Mouse (Mus musculus) myocyte (in vitro differentiated cells): Measurements from ENCODE around the gene Bcl2l14. TPM values are rescaled to one million over a fixed set of nuclear protein-coding genes. Genes with fewer than 3 reads are reported as not detected.

ENCODE experiments used
- H3K27me3 ChIP-seq: one replicate; pipeline ENCODE4 v1.6.1; 2011; ENCODE audit not compliant: control insufficient read depth, insufficient read depth, insufficient read length
- H3K36me3 ChIP-seq: one replicate; pipeline ENCODE4 v1.6.1; 2011; ENCODE audit not compliant: control insufficient read depth, insufficient read depth
- H3K4me2 ChIP-seq: one replicate; pipeline ENCODE4 v1.6.1; 2011; ENCODE audit warnings: low read depth, control low read depth
- H3K4me3 ChIP-seq: one replicate; pipeline ENCODE4 v1.5.1; 2011; ENCODE audit warnings: mild to moderate bottlenecking, control low read depth, moderate library complexity
- H3K79me2 ChIP-seq: one replicate; pipeline ENCODE4 v1.6.1; 2011; ENCODE audit not compliant: control insufficient read depth, insufficient read depth
- H3ac ChIP-seq: one replicate; pipeline ENCODE4 v1.6.1; 2011; ENCODE audit not compliant: control insufficient read depth, insufficient read length
- CEBPB ChIP-seq: IDR thresholded peaks from 2 replicates; pipeline ENCODE4 v1.6.1; 2011; ENCODE audit warnings: mild to moderate bottlenecking, moderate library complexity; ENCODE audit not compliant: poor library complexity, insufficient read depth, severe bottlenecking
- E2F4 ChIP-seq: IDR thresholded peaks from one replicate; pipeline ENCODE4 v1.6.1; 2011; ENCODE audit warnings: mild to moderate bottlenecking, control low read depth, moderate library complexity; ENCODE audit not compliant: insufficient read depth
- MAX ChIP-seq: IDR thresholded peaks from one replicate; pipeline ENCODE4 v1.6.1; 2011; ENCODE audit warnings: low read depth, mild to moderate bottlenecking, control low read depth
- MYOD1 ChIP-seq, 3 experiments: IDR thresholded peaks; one replicate each; pipeline ENCODE4 v1.6.1; 2011; ENCODE audit warnings: control low read depth in 2 of 3, low read depth in 2 of 3, mild to moderate bottlenecking in 2 of 3, moderate library complexity in 1 of 3; ENCODE audit not compliant: insufficient read length in 2 of 3, control insufficient read depth in 1 of 3
- MYOG ChIP-seq, 3 experiments: IDR thresholded peaks; one replicate each; pipeline ENCODE4 v1.6.1; 2011; ENCODE audit warnings: control low read depth in 2 of 3, low read depth in 2 of 3, mild to moderate bottlenecking in 2 of 3; ENCODE audit not compliant: insufficient read length in 2 of 3, control insufficient read depth in 1 of 3, insufficient read depth in 1 of 3
- POLR2A ChIP-seq: IDR thresholded peaks from one replicate; pipeline ENCODE4 v1.6.1; 2011; ENCODE audit warnings: low read depth, mild to moderate bottlenecking, control low read depth, moderate library complexity; ENCODE audit not compliant: insufficient read length
- POLR2AphosphoS2 ChIP-seq: IDR thresholded peaks from one replicate; pipeline ENCODE4 v1.6.1; 2011; ENCODE audit warnings: low read depth, control low read depth; ENCODE audit not compliant: insufficient read length
- REST ChIP-seq: IDR thresholded peaks from one replicate; pipeline ENCODE4 v1.6.1; 2011; ENCODE audit warnings: mild to moderate bottlenecking, control low read depth, moderate library complexity; ENCODE audit not compliant: insufficient read depth, insufficient read length
- SRF ChIP-seq: IDR thresholded peaks from one replicate; pipeline ENCODE4 v1.6.1; 2011; ENCODE audit warnings: low read depth; ENCODE audit not compliant: control insufficient read depth, insufficient read length
- TCF12 ChIP-seq: IDR thresholded peaks from one replicate; pipeline ENCODE4 v1.6.1; 2011; ENCODE audit warnings: mild to moderate bottlenecking, control low read depth; ENCODE audit not compliant: poor library complexity, insufficient read depth, severe bottlenecking
- TCF3 ChIP-seq: IDR thresholded peaks from one replicate; pipeline ENCODE4 v1.6.1; 2011; ENCODE audit warnings: low read depth, control low read depth; ENCODE audit not compliant: insufficient read length
- USF1 ChIP-seq: IDR thresholded peaks from one replicate; pipeline ENCODE4 v1.6.1; 2011; ENCODE audit warnings: low read depth, mild to moderate bottlenecking, control low read depth, moderate library complexity
- polyA plus RNA-seq: library from polyadenylated mRNA; unstranded; fragments of >200 nt; fragmentation: generic; extraction: Trizol; gene quantifications from one replicate; pipeline ENCODE4 v1.2.1, GENCODE M21; 2012; ENCODE audit warnings: missing spikeins

Gene Bcl2l14
- 0.04 TPM for polyA plus RNA-seq

DNA sequence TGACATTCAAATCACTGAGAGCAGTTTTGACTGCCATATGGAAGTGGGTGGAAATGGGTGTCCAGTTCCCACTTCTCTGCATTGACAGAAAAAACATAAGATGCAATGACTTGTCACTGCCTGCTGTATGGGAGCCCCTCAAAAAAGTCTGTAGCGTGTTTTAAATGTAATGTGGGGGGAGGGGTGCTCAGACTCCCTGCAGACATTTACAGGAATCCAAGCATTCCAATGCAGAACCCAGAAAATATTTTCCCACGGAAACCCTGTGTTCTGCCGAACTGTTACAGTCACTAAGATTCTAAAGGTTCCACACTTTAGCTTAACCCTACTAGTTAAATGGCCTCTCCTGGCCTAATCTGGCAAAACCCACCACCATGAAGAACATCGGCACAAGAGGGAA lies at the start of gene Bcl2l14:
Gene Bcl2l14 (plus strand): TSS at position 301 of the 400 bp plus-strand sequence.
- no peak within 1 kb of the TSS for H3K4me2 ChIP-seq
- H3K4me3 ChIP-seq = no peak within 1 kb of the TSS
- H3ac ChIP-seq = no peak within 1 kb of the TSS
- TF ChIP-seq E2F4 = no peak
- TF ChIP-seq MAX = no peak
- no peak for TF ChIP-seq MYOG (IDR thresholded peaks at IDR 0.05; ENCODE audit: control insufficient read depth in 1 of 3, insufficient read depth in 1 of 3, insufficient read length in 2 of 3, low read depth in 2 of 3)
- TF ChIP-seq REST = no peak
- TF ChIP-seq MYOD1 (IDR thresholded peaks at IDR 0.05; ENCODE audit: control insufficient read depth in 1 of 3, insufficient read length in 2 of 3, low read depth in 2 of 3) = no peak
- no peaks in the 10 kb centered on the region for H3K79me2 ChIP-seq
- H3K27me3 ChIP-seq = no peaks in the 10 kb centered on the region
- H3K36me3 ChIP-seq = no peaks in the 10 kb centered on the region

GRCm38 (mm10) chr6:134348526-134349067 lies 47.5 kb upstream of the Bcl2l14 start:
- Histone ChIP-seq H3K79me2 (no peaks in the 10 kb centered on the region), H3K4me3 (no peak overlapping the region), H3ac (no peak overlapping the region), H3K27me3 (no peaks in the 10 kb centered on the region), H3K36me3 (no peaks in the 10 kb centered on the region), H3K4me2 (no peak overlapping the region)
- no peak for TF ChIP-seq MYOG (IDR thresholded peaks at IDR 0.05; ENCODE audit: control insufficient read depth in 1 of 3, insufficient read depth in 1 of 3, insufficient read length in 2 of 3, low read depth in 2 of 3)
- no peak for TF ChIP-seq TCF3
- no peak for TF ChIP-seq E2F4
- no peak for TF ChIP-seq MYOD1 (IDR thresholded peaks at IDR 0.05; ENCODE audit: control insufficient read depth in 1 of 3, insufficient read length in 2 of 3, low read depth in 2 of 3)

- Histone ChIP-seq H3K36me3 (no peaks in the 10 kb centered on the region), H3K27me3 (no peaks in the 10 kb centered on the region), H3K4me3 (no peak overlapping the region), H3K79me2 (no peaks in the 10 kb centered on the region), H3K4me2 (no peak overlapping the region), H3ac (no peak overlapping the region)
- no peak for TF ChIP-seq POLR2A
- TF ChIP-seq E2F4 = no peak
- TF ChIP-seq USF1 = no peak
- no peak for TF ChIP-seq REST
- no peak for TF ChIP-seq POLR2AphosphoS2
- TF ChIP-seq MAX = no peak
- TF ChIP-seq SRF = no peak
- no peak for TF ChIP-seq MYOD1 (IDR thresholded peaks at IDR 0.05; ENCODE audit: control insufficient read depth in 1 of 3, insufficient read length in 2 of 3, low read depth in 2 of 3)
- TF ChIP-seq TCF12 = no peak
- no peak for TF ChIP-seq TCF3
- no peak for TF ChIP-seq MYOG (IDR thresholded peaks at IDR 0.05; ENCODE audit: control insufficient read depth in 1 of 3, insufficient read depth in 1 of 3, insufficient read length in 2 of 3, low read depth in 2 of 3)
- TF ChIP-seq CEBPB = no peak
These were observed 43.2 kb upstream of the Bcl2l14 start for GRCm38 (mm10) chr6:134352881-134353280.

DNA sequence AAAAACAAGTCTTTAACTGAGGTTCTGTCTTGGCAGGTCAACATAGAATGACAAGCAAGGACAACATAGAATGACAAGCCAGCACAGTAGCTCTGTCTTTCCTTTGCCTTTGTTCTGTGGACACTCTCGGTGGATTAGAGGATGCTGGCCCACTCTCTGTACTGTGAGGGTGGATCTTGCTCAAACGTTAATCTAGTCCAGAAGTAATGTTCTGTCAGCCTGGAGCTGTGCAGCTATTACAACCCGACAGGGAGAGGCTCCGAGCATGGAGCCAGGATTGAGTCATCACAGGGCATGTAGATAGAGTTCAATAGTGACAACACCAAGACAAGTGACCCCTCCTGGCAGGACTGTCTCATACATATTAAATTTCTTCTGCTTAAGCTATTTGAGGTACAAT lies 42.4 kb upstream of the Bcl2l14 start:
- H3ac ChIP-seq = no peak overlapping the region
- H3K27me3 ChIP-seq = no peaks in the 10 kb centered on the region
- TF ChIP-seq E2F4 (no peak), TCF12 (no peak), USF1 (no peak), REST (no peak), POLR2A (no peak), SRF (no peak), MYOD1 (IDR thresholded peaks at IDR 0.05; ENCODE audit: control insufficient read depth in 1 of 3, insufficient read length in 2 of 3, low read depth in 2 of 3) (no peak), MYOG (IDR thresholded peaks at IDR 0.05; ENCODE audit: control insufficient read depth in 1 of 3, insufficient read depth in 1 of 3, insufficient read length in 2 of 3, low read depth in 2 of 3) (no peak), CEBPB (no peak), MAX (no peak), POLR2AphosphoS2 (no peak), TCF3 (no peak)
- no peak overlapping the region for H3K4me2 ChIP-seq
- no peaks in the 10 kb centered on the region for H3K36me3 ChIP-seq
- H3K79me2 ChIP-seq = no peaks in the 10 kb centered on the region
- H3K4me3 ChIP-seq = no peak overlapping the region

- no peak for TF ChIP-seq REST
- TF ChIP-seq POLR2A = no peak
- no peak for TF ChIP-seq MAX
- no peak for TF ChIP-seq E2F4
- TF ChIP-seq TCF3 = no peak
- no peak for TF ChIP-seq CEBPB
- TF ChIP-seq POLR2AphosphoS2 = no peak
- no peak for TF ChIP-seq USF1
- no peak for TF ChIP-seq TCF12
- no peak for TF ChIP-seq MYOD1 (IDR thresholded peaks at IDR 0.05; ENCODE audit: control insufficient read depth in 1 of 3, insufficient read length in 2 of 3, low read depth in 2 of 3)
- TF ChIP-seq MYOG (IDR thresholded peaks at IDR 0.05; ENCODE audit: control insufficient read depth in 1 of 3, insufficient read depth in 1 of 3, insufficient read length in 2 of 3, low read depth in 2 of 3) = no peak
- no peak for TF ChIP-seq SRF
- Histone ChIP-seq H3ac (no peak overlapping the region), H3K4me2 (no peak overlapping the region), H3K4me3 (no peak overlapping the region), H3K27me3 (peaks cover 5% of the 10 kb centered on the region), H3K36me3 (no peaks in the 10 kb centered on the region), H3K79me2 (no peaks in the 10 kb centered on the region)
These were observed 38.5 kb upstream of the Bcl2l14 start for GRCm38 (mm10) chr6:134357570-134357969.
